Mouse (Mus musculus) neural tube, embryonic 11.5 days (tissue): ENCODE measurements around the gene Map3k14. TPM values are rescaled to one million over a fixed set of nuclear protein-coding genes. Genes with fewer than 3 reads are reported as not detected.

Experiments used
- ATAC-seq: fragments of 200-750 bp; cut with Nextera tagmentation; 2 replicates; pipeline ENCODE4 v1.8.0; 2017; ENCODE audit warnings: moderate number of reproducible peaks, mild to moderate bottlenecking, moderate TSS enrichment, moderate library complexity; ENCODE audit not compliant: insufficient read depth, low FRiP score, low TSS enrichment
- DNase-seq: peaks from one replicate; pipeline ENCODE4 v3.0.0-alpha.2; 2015; ENCODE audit warnings: low spot score
- H3K27ac ChIP-seq: fragments of 300-500 bp; sonication (generic); 2 replicates; pipeline ENCODE4 v1.5.1; 2014; ENCODE audit warnings: low read depth, mild to moderate bottlenecking, low read length
- H3K27me3 ChIP-seq: fragments of 300-500 bp; sonication (generic); 2 replicates; pipeline ENCODE4 v1.6.1; 2014; ENCODE audit warnings: mild to moderate bottlenecking, low read length, mixed read lengths; ENCODE audit not compliant: control insufficient read depth, insufficient read depth
- H3K36me3 ChIP-seq: fragments of 300-500 bp; sonication (generic); 2 replicates; pipeline ENCODE4 v1.6.1; 2014; ENCODE audit warnings: mild to moderate bottlenecking, low read length, moderate library complexity, mixed read lengths; ENCODE audit not compliant: control insufficient read depth, insufficient read depth
- H3K4me1 ChIP-seq: fragments of 300-500 bp; sonication (generic); 2 replicates; pipeline ENCODE4 v1.6.1; 2014; ENCODE audit warnings: low read length, mixed read lengths; ENCODE audit not compliant: control insufficient read depth, insufficient read depth
- H3K4me2 ChIP-seq: fragments of 300-500 bp; sonication (generic); 2 replicates; pipeline ENCODE4 v1.6.1; 2014; ENCODE audit warnings: low read depth, mild to moderate bottlenecking, moderate library complexity
- H3K4me3 ChIP-seq: fragments of 300-500 bp; sonication (generic); 2 replicates; pipeline ENCODE4 v1.5.1; 2014; ENCODE audit warnings: low read depth, low read length
- H3K9ac ChIP-seq: fragments of 300-500 bp; sonication (generic); 2 replicates; pipeline ENCODE4 v1.6.1; 2014; ENCODE audit warnings: mild to moderate bottlenecking, low read length
- H3K9me3 ChIP-seq: fragments of 300-500 bp; sonication (generic); 2 replicates; pipeline ENCODE4 v1.6.1; 2016; ENCODE audit warnings: low read length; ENCODE audit not compliant: control insufficient read depth
- WGBS: fragments of 180-500 bp; shearing (Covaris S2); extraction: QIAGEN DNeasy Blood & Tissue Kit; methylation state at CpG from one replicate; pipeline ENCODE4 v1.1.7; 2014; 5-methylcytosine and 5-hydroxymethylcytosine counted together
- polyA plus RNA-seq: library from polyadenylated mRNA; unstranded; fragments of >200 nt; fragmentation: Nextera tagmentation; extraction: Ambion mirVana; gene quantifications from 2 replicates; pipeline ENCODE4 v1.2.1, GENCODE M21; 2014

The Map3k14 gene
- polyA plus RNA-seq, 1 experiment from 2014 or later, result 2.5 TPM

DNA sequence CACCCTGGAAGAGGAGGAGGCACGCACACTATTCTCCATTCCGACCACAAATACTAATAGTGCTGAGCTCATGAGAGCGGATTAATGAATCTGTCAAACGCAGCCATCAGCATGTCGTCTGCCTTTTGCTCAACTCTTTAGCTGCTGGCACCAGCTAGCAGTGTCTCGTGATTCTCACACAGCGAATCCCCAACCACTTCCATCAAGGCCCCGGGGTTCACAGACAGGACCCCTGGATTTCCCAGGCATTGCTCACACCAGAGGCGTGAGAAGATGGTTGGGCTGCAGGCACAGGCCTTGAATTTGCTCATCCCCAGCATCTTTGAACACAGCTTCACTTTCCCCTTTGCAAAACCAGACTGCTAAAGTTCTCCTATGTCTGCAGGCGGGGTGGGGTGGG is 18.0 kb upstream of the Map3k14 start:
- no peaks in the 10 kb centered on the region for H3K4me1 ChIP-seq
- no peaks in the 10 kb centered on the region for H3K9me3 ChIP-seq
- WGBS, result 86% methylated on average over 10 of the region's 10 CpGs
- H3K4me3 ChIP-seq, result no peak overlapping the region
- H3K36me3 ChIP-seq, result no peaks in the 10 kb centered on the region
- no peak overlapping the region for H3K9ac ChIP-seq
- H3K27me3 ChIP-seq, result no peaks in the 10 kb centered on the region
- ATAC-seq (no peak), DNase-seq (no peak)
- H3K4me2 ChIP-seq, result no peak overlapping the region
- no peak overlapping the region for H3K27ac ChIP-seq

DNA sequence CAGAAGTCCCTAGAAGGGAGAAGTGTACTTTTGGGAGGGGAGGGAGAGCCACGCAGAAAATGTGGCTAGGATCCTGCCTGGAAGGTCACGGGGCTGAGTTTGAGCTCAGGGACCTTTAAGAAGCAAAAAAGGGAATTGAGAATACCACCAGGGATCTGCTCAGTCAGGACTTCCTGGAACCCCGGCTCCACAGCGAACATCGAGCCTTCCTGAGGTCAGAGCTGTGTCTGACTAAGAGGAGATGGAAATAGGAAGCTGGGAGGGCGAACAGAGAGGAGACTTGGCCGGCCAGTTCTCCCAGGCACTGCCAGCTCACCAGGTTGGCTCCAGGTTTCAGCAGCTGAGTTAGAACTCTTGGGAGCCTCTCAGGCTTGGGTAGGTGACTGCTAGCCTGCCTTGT is 14.5 kb upstream of the Map3k14 start:
- Histone ChIP-seq H3K27ac (no peak overlapping the region), H3K27me3 (no peaks in the 10 kb centered on the region), H3K4me1 (no peaks in the 10 kb centered on the region), H3K9ac (no peak overlapping the region), H3K9me3 (no peaks in the 10 kb centered on the region), H3K4me2 (no peak overlapping the region), H3K4me3 (no peak overlapping the region), H3K36me3 (no peaks in the 10 kb centered on the region)
- ATAC-seq (no peak), DNase-seq (no peak)
- 76% methylated on average over 7 of the region's 7 CpGs for WGBS

DNA sequence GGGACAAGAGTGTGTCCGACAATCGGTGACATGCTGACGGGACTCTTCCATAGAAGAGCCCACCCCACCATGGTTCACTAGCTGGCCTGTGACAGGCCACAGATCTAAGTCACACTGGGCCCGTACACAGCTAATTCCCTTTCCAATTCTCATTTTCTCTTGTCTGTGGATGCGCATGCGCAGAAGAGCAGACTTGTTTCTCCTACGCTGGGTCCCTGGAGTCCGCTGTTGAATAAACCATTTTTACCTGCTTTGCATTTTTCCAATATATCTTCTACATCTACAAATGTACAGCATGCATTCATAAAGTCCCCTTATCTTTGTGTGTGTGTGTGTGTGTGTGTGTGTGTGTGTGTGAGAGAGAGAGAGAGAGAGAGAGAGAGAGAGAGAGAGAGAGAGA is 9.2 kb upstream of the Map3k14 start:
- no peak overlapping the region for H3K4me2 ChIP-seq
- no peaks in the 10 kb centered on the region for H3K36me3 ChIP-seq
- H3K9me3 ChIP-seq, result no peaks in the 10 kb centered on the region
- H3K9ac ChIP-seq, result no peak overlapping the region
- no peak for ATAC-seq
- H3K27ac ChIP-seq, result no peak overlapping the region
- WGBS, result 88% methylated on average over 8 of the region's 8 CpGs
- no peaks in the 10 kb centered on the region for H3K27me3 ChIP-seq
- H3K4me1 ChIP-seq, result no peaks in the 10 kb centered on the region
- H3K4me3 ChIP-seq, result no peak overlapping the region
- DNase-seq, result peak; percentile 8

DNA sequence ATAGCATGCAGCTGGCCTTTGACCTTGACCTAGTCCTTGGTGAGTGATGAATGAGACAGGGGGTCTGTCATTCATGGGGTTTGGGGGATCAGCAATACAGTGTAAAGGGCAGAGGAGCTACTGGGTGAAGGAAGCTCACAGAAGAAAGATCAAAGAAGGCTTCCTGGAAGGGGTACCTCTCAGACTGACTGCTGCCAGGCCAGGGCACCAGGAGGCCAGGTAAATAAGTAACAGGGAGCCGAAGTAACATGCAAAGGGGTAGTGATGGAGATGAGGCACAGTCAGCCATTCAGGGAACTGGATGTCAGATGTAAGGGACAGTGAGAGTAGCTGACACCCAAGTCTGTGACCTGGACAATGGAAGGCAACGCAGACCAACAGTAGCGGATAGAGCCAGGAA is 5.6 kb upstream of the Map3k14 start:
- Histone ChIP-seq H3K9me3 (no peaks in the 10 kb centered on the region), H3K4me2 (no peak overlapping the region), H3K4me1 (no peaks in the 10 kb centered on the region), H3K4me3 (no peak overlapping the region), H3K27me3 (no peaks in the 10 kb centered on the region), H3K9ac (no peak overlapping the region), H3K27ac (no peak overlapping the region), H3K36me3 (no peaks in the 10 kb centered on the region)
- 92% methylated on average over 3 of the region's 3 CpGs for WGBS
- DNase-seq (peak; percentile 5), ATAC-seq (no peak)

DNA sequence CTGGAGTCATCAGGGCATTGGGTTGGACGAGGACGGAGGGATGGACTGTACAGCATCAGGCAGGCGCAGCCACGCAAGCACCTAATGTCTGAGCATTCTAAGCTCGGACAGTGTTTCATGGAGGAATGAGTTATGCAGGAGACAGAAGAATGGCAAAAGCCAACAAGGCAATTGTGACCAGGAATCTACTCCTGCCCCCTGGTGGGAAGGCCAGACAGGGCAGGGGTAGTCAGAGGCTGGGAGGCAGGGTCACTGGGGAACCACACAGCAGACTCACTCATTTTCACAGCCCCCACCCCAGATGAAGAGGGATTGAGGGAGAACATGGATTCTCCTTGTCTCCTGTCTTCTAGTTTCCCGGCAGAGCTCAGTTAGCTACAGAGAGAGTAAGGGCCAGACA is 4.7 kb upstream of the Map3k14 start:
- no peak overlapping the region for H3K4me3 ChIP-seq
- ATAC-seq (no peak), DNase-seq (no peak)
- H3K9ac ChIP-seq, result no peak overlapping the region
- no peaks in the 10 kb centered on the region for H3K36me3 ChIP-seq
- no peaks in the 10 kb centered on the region for H3K9me3 ChIP-seq
- H3K4me2 ChIP-seq, result no peak overlapping the region
- no peaks in the 10 kb centered on the region for H3K4me1 ChIP-seq
- no peak overlapping the region for H3K27ac ChIP-seq
- WGBS, result 55% methylated on average over 6 of the region's 6 CpGs
- no peaks in the 10 kb centered on the region for H3K27me3 ChIP-seq

DNA sequence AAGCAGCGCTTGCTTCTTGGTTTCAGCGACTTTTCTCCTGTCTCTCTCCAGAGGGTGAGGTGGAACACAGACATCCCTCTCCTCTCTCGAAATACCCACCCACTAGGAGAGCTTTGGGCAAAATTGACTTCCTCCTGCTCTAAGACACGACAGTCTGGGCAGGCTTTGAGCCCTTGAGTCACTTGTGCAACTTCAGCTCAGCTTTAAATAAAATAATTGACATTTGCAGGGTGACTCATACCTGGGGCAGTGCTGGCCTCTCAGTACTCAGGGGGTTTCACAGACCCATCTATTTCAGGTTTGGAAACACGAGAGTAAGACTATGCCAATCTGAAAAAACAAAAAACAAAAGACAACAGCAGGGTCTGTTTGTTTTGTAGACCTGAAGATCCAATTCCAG is 2.2 kb upstream of the Map3k14 start:
- Histone ChIP-seq H3K27me3 (no peaks in the 10 kb centered on the region), H3K4me3 (no peak overlapping the region), H3K4me1 (peaks cover 14% of the 10 kb centered on the region), H3K27ac (no peak overlapping the region), H3K4me2 (no peak overlapping the region), H3K9me3 (no peaks in the 10 kb centered on the region), H3K36me3 (no peaks in the 10 kb centered on the region), H3K9ac (no peak overlapping the region)
- WGBS, result 74% methylated on average over 5 of the region's 5 CpGs
- no peak for ATAC-seq
- no peak for DNase-seq

DNA sequence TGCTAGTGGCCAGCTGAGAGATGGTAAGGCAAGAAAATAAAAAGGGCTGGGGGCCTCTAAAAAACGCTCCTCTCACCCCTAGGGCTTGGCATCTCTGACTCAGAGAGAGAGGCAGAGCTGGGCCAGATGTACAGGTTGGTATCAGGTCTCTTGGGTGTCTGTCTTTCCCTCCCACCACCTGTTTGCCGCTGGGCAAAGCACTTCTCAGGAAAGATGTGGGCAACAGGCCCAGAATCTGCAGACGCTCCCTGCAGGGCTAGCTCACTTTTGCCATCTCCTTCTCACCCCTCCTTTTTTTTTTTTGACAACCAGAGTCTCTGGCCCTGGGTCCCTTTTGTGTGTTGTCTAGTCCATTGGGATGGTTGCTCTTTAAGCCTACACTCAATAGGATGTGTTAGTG is 1.6 kb upstream of the Map3k14 start:
- H3K4me1 ChIP-seq, result peaks cover 17% of the 10 kb centered on the region
- ATAC-seq, result no peak
- H3K9ac ChIP-seq, result no peak overlapping the region
- H3K9me3 ChIP-seq, result no peaks in the 10 kb centered on the region
- WGBS, result 95% methylated on average over 3 of the region's 3 CpGs
- no peaks in the 10 kb centered on the region for H3K27me3 ChIP-seq
- H3K36me3 ChIP-seq, result no peaks in the 10 kb centered on the region
- H3K4me3 ChIP-seq, result no peak overlapping the region
- H3K27ac ChIP-seq, result no peak overlapping the region
- no peak overlapping the region for H3K4me2 ChIP-seq
- DNase-seq, result no peak

DNA sequence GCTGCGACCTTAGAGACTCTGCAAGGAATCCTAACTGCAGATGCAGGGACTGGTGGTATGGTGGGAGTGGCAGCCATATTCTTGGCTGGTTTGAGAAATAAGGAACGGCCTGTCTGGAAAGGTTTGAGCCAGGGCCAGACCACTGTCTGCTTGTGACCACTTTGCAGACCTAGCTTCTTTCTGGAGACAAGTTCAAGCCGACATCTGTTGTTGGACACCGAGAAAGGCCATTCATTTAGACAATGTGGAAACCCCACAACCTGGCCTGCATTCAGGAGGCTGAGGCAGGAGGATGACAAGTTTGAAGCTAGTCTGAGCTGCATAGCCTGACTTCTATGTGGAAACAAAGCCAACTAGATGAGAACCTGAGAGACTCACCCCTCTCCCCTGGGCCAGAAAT is 1.1 kb upstream of the Map3k14 start:
- Histone ChIP-seq H3K9ac (peak overlapping the region; percentile 37; the same call in 1 of the 2 replicates), H3K9me3 (no peaks in the 10 kb centered on the region), H3K4me2 (peak overlapping the region; percentile 44; the same call in 1 of the 2 replicates), H3K36me3 (no peaks in the 10 kb centered on the region), H3K27ac (peak overlapping the region; percentile 78; the same call in 1 of the 2 replicates), H3K27me3 (no peaks in the 10 kb centered on the region), H3K4me1 (peaks cover 23% of the 10 kb centered on the region), H3K4me3 (peak overlapping the region; percentile 66; the same call in 1 of the 2 replicates)
- ATAC-seq (no peak), DNase-seq (no peak)
- 83% methylated on average over 4 of the region's 4 CpGs for WGBS

DNA sequence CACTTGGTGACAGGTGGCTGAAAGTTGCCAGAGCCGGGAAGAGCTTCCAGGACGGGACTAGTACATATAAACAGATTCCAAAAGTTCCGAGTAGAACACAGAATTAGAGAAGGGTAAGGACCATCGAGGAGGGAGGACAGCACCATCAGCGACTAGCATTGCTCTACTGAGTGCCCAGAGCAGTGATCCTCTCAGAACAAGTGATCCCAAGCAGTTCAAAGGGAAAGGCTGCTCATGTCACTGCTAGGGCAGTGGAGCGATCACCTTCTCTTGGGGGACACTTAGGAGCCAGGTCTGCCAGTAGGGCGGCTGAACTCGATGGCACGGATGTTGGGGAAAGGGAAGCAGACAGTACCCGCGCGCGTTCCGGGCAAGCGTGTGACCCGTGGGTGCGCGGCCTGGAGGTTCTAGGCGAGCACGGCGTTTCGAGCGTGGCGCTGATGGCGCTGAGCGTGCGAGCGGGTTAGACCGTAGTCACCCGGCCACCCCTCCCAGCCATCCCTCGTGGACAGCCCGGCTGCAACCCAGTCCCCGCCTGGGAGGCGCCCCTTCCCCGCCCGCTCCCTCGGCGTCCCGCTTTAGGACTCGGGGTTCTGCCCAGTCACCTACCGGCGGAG is 435 bp downstream of the Map3k14 start:
- ATAC-seq (peak; percentile 36), DNase-seq (no peak)
- peak overlapping the region; percentile 89 for H3K4me2 ChIP-seq
- H3K4me1 ChIP-seq, result peaks cover 27% of the 10 kb centered on the region
- no peaks in the 10 kb centered on the region for H3K27me3 ChIP-seq
- peak overlapping the region; percentile 78; the same call in 1 of the 2 replicates for H3K27ac ChIP-seq
- peak overlapping the region; percentile 79 for H3K9ac ChIP-seq
- H3K9me3 ChIP-seq, result no peaks in the 10 kb centered on the region
- peak overlapping the region; percentile 66 for H3K4me3 ChIP-seq
- no peaks in the 10 kb centered on the region for H3K36me3 ChIP-seq
- under 1% methylated on average over 40 of the region's 42 CpGs for WGBS
